ENCODE assay signal across 12 mouse cellular contexts in the genomic region with DNA sequence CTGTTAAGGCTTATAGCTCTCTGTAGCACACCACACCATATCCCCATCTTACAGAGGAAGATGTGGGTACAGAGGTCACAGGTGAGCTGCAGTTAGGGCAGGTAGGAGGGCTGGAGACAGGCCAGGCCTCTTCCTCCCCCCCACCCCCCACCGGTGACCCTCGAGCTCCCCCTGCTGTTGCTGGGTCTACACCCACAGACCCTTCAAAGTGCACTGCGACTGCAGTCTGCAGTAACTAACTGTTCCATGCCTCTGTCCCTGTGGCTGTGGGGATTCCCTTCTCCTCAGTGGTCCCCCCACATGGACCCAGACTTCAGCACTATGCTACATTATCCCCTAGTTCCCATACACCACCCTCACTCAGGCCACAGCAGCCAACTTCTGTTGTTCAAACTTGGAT. TPM values are rescaled to one million over a fixed set of nuclear protein-coding genes. Genes with fewer than 3 reads are reported as not detected.
DNase-seq lines count a peak whose midpoint lies in the region; ATAC-seq and TF ChIP-seq lines count a peak whose summit lies in the region.
"Had no signal": no experiment of that assay in that cellular context is flagged by ENCODE, and none has a peak within 500 bp of the region (broad histone marks: within the 10 kb centered on the region; RNA-seq: fewer than 3 reads in every experiment).

No protein-coding gene starts in this region.

- H3K4me2 ChIP-seq in hindbrain, embryonic 11.5 days (replicated peaks; ENCODE audit: low read depth, low read length): no peak overlapping the region
- no peak overlapping the region for H3K4me2 ChIP-seq in midbrain, embryonic 11.5 days
- H3K4me2 ChIP-seq: heart, embryonic 13.5 days; limb, embryonic 15.5 days had no signal

- 38% methylated on average over 3 of the region's 3 CpGs for WGBS in hindbrain, embryonic 11.5 days
- WGBS in hindbrain, embryonic 10.5 days: 36% methylated on average over 3 of the region's 3 CpGs
- WGBS in midbrain, embryonic 11.5 days: 36% methylated on average over 3 of the region's 3 CpGs
- 46% methylated on average over 3 of the region's 3 CpGs for WGBS in midbrain, embryonic 10.5 days
- WGBS in small intestine, adult 2 months: 34% methylated on average over 3 of the region's 3 CpGs

- H3K36me3 ChIP-seq in hindbrain, embryonic 11.5 days (ENCODE audit: control insufficient read depth, insufficient read depth, low read length): peaks cover 15% of the 10 kb centered on the region
- H3K36me3 ChIP-seq in hindbrain, embryonic 10.5 days: peaks cover 56% of the 10 kb centered on the region
- H3K36me3 ChIP-seq in midbrain, embryonic 11.5 days (ENCODE audit: control insufficient read depth, insufficient read depth, low read length): peaks cover 12% of the 10 kb centered on the region
- H3K36me3 ChIP-seq in midbrain, embryonic 10.5 days: peaks cover 59% of the 10 kb centered on the region
- H3K36me3 ChIP-seq in small intestine, adult 2 months (ENCODE audit: control insufficient read depth, insufficient read depth, low read length): peaks cover 5% of the 10 kb centered on the region; the same call in 1 of the 2 replicates

- H3K9ac ChIP-seq in hindbrain, embryonic 11.5 days (ENCODE audit: low read depth, low read length): no peak overlapping the region
- H3K9ac ChIP-seq in midbrain, embryonic 11.5 days (ENCODE audit: low read length): no peak overlapping the region
- H3K9ac ChIP-seq: heart, embryonic 13.5 days; limb, embryonic 15.5 days had no signal

- ATAC-seq in hindbrain, embryonic 11.5 days (ENCODE audit: low FRiP score): peak; percentile 36
- ATAC-seq in midbrain, embryonic 11.5 days (ENCODE audit: low FRiP score): 0 out of 2 replicates have a peak, but pooled peaks have one; percentile 18

- no peak for TF ChIP-seq POLR2A in small intestine, adult 2 months (IDR thresholded peaks at IDR 0.05; ENCODE audit: low read depth, low read length)

- H3K9me3 ChIP-seq in hindbrain, embryonic 11.5 days (ENCODE audit: control insufficient read depth, low read length): no peaks in the 10 kb centered on the region
- H3K9me3 ChIP-seq in hindbrain, embryonic 10.5 days: peaks cover 4% of the 10 kb centered on the region; the same call in 1 of the 2 replicates
- H3K9me3 ChIP-seq in midbrain, embryonic 11.5 days (ENCODE audit: control insufficient read depth, low read length): no peaks in the 10 kb centered on the region; the same call in 1 of the 2 replicates
- H3K9me3 ChIP-seq in midbrain, embryonic 10.5 days (replicated peaks): peaks cover 4% of the 10 kb centered on the region; the same call in 1 of the 2 replicates
- H3K9me3 ChIP-seq: limb, embryonic 15.5 days had no signal

- DNase-seq in hindbrain, embryonic 11.5 days (ENCODE audit: low spot score): no peak
- no peak for DNase-seq in hindbrain, embryonic 10.5 days (ENCODE audit: low spot score)
- peak; percentile 72 for DNase-seq in midbrain, embryonic 11.5 days (ENCODE audit: low spot score, missing footprints)
- no peak for DNase-seq in midbrain, embryonic 10.5 days (ENCODE audit: low spot score)
- DNase-seq in NIH3T3 (ENCODE audit: low read depth): peak; percentile 42
- no peak for DNase-seq in cerebellum, postnatal 36 days
- DNase-seq in heart, adult 18-20 months: no peak
- DNase-seq: adrenal gland, postnatal 25 days; cerebellum, adult 9-11 months had no signal

- H3K27me3 ChIP-seq in hindbrain, embryonic 11.5 days (ENCODE audit: control insufficient read depth, insufficient read depth, low read length): no peaks in the 10 kb centered on the region
- no peaks in the 10 kb centered on the region for H3K27me3 ChIP-seq in hindbrain, embryonic 10.5 days (ENCODE audit: insufficient read depth, poor library complexity, severe bottlenecking)
- no peaks in the 10 kb centered on the region for H3K27me3 ChIP-seq in midbrain, embryonic 11.5 days (ENCODE audit: control insufficient read depth, insufficient read depth, low read length)
- H3K27me3 ChIP-seq in midbrain, embryonic 10.5 days (ENCODE audit: low read depth, poor library complexity, severe bottlenecking): no peaks in the 10 kb centered on the region
- H3K27me3 ChIP-seq in small intestine, adult 2 months (ENCODE audit: control insufficient read depth, insufficient read depth, low read length): no peaks in the 10 kb centered on the region
- H3K27me3 ChIP-seq: heart, embryonic 13.5 days; limb, embryonic 15.5 days had no signal

- TF ChIP-seq CTCF in small intestine, adult 2 months (IDR thresholded peaks at IDR 0.05; ENCODE audit: extremely low read depth, insufficient read length, insufficient replicate concordance, low read depth, low read length): peak; percentile 22; the same call in 1 of the 2 replicates

- H3K27ac ChIP-seq in hindbrain, embryonic 11.5 days (ENCODE audit: low read depth, low read length): no peak overlapping the region
- no peak overlapping the region for H3K27ac ChIP-seq in hindbrain, embryonic 10.5 days
- H3K27ac ChIP-seq in midbrain, embryonic 11.5 days (ENCODE audit: low read depth, low read length): no peak overlapping the region
- H3K27ac ChIP-seq in midbrain, embryonic 10.5 days (replicated peaks): no peak overlapping the region
- H3K27ac ChIP-seq in small intestine, adult 2 months (ENCODE audit: insufficient read depth, low read depth, low read length): no peak overlapping the region
- H3K27ac ChIP-seq: heart, embryonic 13.5 days; limb, embryonic 15.5 days had no signal

- H3K4me1 ChIP-seq in hindbrain, embryonic 11.5 days (replicated peaks; ENCODE audit: control insufficient read depth, insufficient read depth, low read length): no peaks in the 10 kb centered on the region
- no peaks in the 10 kb centered on the region for H3K4me1 ChIP-seq in hindbrain, embryonic 10.5 days (replicated peaks)
- H3K4me1 ChIP-seq in midbrain, embryonic 11.5 days (ENCODE audit: control insufficient read depth, insufficient read depth, low read length): no peaks in the 10 kb centered on the region
- no peaks in the 10 kb centered on the region for H3K4me1 ChIP-seq in midbrain, embryonic 10.5 days
- H3K4me1 ChIP-seq in small intestine, adult 2 months (ENCODE audit: control insufficient read depth, insufficient read depth, insufficient read length, low read length): peaks cover 3% of the 10 kb centered on the region; the same call in 1 of the 2 replicates

- H3K4me3 ChIP-seq in hindbrain, embryonic 11.5 days (ENCODE audit: low read depth, low read length): no peak overlapping the region
- no peak overlapping the region for H3K4me3 ChIP-seq in hindbrain, embryonic 10.5 days
- no peak overlapping the region for H3K4me3 ChIP-seq in midbrain, embryonic 11.5 days (ENCODE audit: low read depth, low read length)
- no peak overlapping the region for H3K4me3 ChIP-seq in midbrain, embryonic 10.5 days
- no peak overlapping the region for H3K4me3 ChIP-seq in small intestine, adult 2 months (ENCODE audit: low read depth, low read length)
- H3K4me3 ChIP-seq: heart, embryonic 13.5 days; limb, embryonic 15.5 days had no signal

RNA-seq across cellular contexts. Expression of a gene that starts 54.2 kb away (rescaled TPM):
- polyA plus RNA-seq in hindbrain, embryonic 11.5 days (2014; fragmentation: Nextera tagmentation; extraction: Ambion mirVana): 1.5 and 2.0 TPM in 2 replicates
- polyA plus RNA-seq in hindbrain, embryonic 10.5 days (2016; fragmentation: Nextera tagmentation; extraction: Ambion mirVana): 1.1 and 1.6 TPM in 2 replicates
- 1.7 and 1.8 TPM in 2 replicates for polyA plus RNA-seq in midbrain, embryonic 11.5 days (2014; fragmentation: Nextera tagmentation; extraction: Ambion mirVana)
- polyA plus RNA-seq in midbrain, embryonic 10.5 days (2016; fragmentation: Nextera tagmentation; extraction: Ambion mirVana): 1.1 and 1.6 TPM in 2 replicates
- polyA plus RNA-seq in small intestine, adult 2 months (2012; rRNA removed): 0.84 and 1.1 TPM in 2 replicates
- total RNA-seq in heart, adult 18-20 months (2021): 1 to 10 TPM; 1.8 to 1.9 TPM

Comparison
In these comparisons a context has a peak if more than half of its experiments do, and no peak if none do; other contexts are left out.
1. DNase-seq: peak in midbrain, embryonic 11.5 days (single experiment) and NIH3T3 (single experiment); none in hindbrain, embryonic 11.5 days (single experiment), hindbrain, embryonic 10.5 days (single experiment), midbrain, embryonic 10.5 days (single experiment), cerebellum, postnatal 36 days (0 of 2) and heart, adult 18-20 months (0 of 2).